Mouse (Mus musculus) hindbrain, postnatal 0 days (tissue): ENCODE data around the gene Fgf14. TPM values are rescaled to one million over a fixed set of nuclear protein-coding genes. Genes with fewer than 3 reads are reported as not detected.

ENCODE experiments used
- ATAC-seq: fragments of 200-750 bp; cut with Nextera tagmentation; 2 replicates; pipeline ENCODE4 v1.8.0; 2017; ENCODE audit warnings: mild to moderate bottlenecking, moderate TSS enrichment, moderate library complexity
- DNase-seq: peaks from one replicate; pipeline ENCODE4 v3.0.0-alpha.2; 2015; ENCODE audit warnings: low spot score
- H3K27ac ChIP-seq: fragments of 300-500 bp; sonication (generic); 2 replicates; pipeline ENCODE4 v1.5.1; 2014; ENCODE audit warnings: mild to moderate bottlenecking
- H3K27me3 ChIP-seq: fragments of 300-500 bp; sonication (generic); 2 replicates; pipeline ENCODE4 v1.6.1; 2014; ENCODE audit warnings: low read length, mixed read lengths; ENCODE audit not compliant: insufficient read depth
- H3K36me3 ChIP-seq: fragments of 300-500 bp; sonication (generic); 2 replicates; pipeline ENCODE4 v1.6.1; 2014; ENCODE audit warnings: low read length, mixed read lengths; ENCODE audit not compliant: insufficient read depth
- H3K4me1 ChIP-seq: fragments of 300-500 bp; sonication (generic); 2 replicates; pipeline ENCODE4 v1.6.1; 2014; ENCODE audit warnings: antibody characterized with exemption, low read length, mixed read lengths; ENCODE audit not compliant: insufficient read depth
- H3K4me2 ChIP-seq: fragments of 300-500 bp; sonication (generic); 2 replicates; pipeline ENCODE4 v1.6.1; 2014; ENCODE audit warnings: low read depth, mild to moderate bottlenecking, low read length, moderate library complexity, mixed read lengths
- H3K4me3 ChIP-seq: fragments of 300-500 bp; sonication (generic); 2 replicates; pipeline ENCODE4 v1.5.1; 2014; ENCODE audit warnings: low read length
- H3K9ac ChIP-seq: fragments of 300-500 bp; sonication (generic); replicated peaks from 2 replicates; pipeline ENCODE4 v1.6.1; 2014; ENCODE audit warnings: mild to moderate bottlenecking, low read length, moderate library complexity, mixed read lengths
- H3K9me3 ChIP-seq: fragments of 300-500 bp; sonication (generic); 2 replicates; pipeline ENCODE4 v1.6.1; 2016; ENCODE audit warnings: low read length, mixed read lengths
- CTCF ChIP-seq: IDR thresholded peaks from 2 replicates; pipeline ENCODE4 v1.5.1; 2016; ENCODE audit warnings: antibody characterized with exemption, control low read depth, low read depth
- WGBS: fragments of 180-500 bp; shearing (Covaris S2); extraction: QIAGEN DNeasy Blood & Tissue Kit; methylation state at CpG from one replicate; pipeline ENCODE4 v1.1.7; 2014; 5-methylcytosine and 5-hydroxymethylcytosine counted together
- polyA plus RNA-seq: library from polyadenylated mRNA; unstranded; fragments of >200 nt; fragmentation: Nextera tagmentation; extraction: Ambion mirVana; gene quantifications from 2 replicates; pipeline ENCODE4 v1.2.1, GENCODE M21; 2015
- total RNA-seq: library from RNA; depleted of rRNA; stranded (reverse); fragments of >200 nt; gene quantifications from 2 replicates; pipeline ENCODE4 v1.2.3, GENCODE M21; 2014

Fgf14 gene
- total and polyA plus RNA-seq, 2 experiments from 2014 or later, result 32.5 to 41.0 TPM

DNA sequence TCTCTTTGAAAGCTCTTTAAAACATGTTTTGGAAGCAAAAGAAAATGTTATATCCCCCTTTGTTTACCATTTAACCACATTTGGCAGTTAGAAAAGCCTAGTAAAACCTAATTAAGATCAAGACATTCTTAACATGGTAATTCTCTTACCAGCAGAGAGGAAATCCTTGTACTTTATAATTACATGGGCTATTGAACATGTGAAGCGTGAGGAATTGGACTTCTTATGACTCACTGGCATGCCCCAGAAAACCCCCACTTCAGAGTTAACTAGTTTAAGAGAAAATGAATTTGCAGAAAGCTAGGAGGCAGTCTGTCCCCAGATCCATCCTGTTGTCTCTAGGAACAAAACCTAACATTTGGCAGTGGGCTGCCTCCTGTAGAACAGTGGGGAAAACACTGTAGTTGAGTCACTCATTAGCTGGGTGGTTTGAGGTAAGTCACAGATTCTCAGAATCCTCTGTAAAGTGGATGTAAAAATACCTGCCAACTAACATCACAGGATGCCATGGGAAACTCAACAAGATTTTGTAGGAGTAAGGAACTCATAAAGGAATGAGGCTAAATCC lies 513.2 kb downstream of the Fgf14 start:
- no peak for TF ChIP-seq CTCF
- 50% methylated on average over 1 of the region's 1 CpGs for WGBS
- no peak for DNase-seq

GRCm38 (mm10) chr14:124147378-124147777 lies 529.5 kb downstream of the Fgf14 start:
- ATAC-seq (no peak), DNase-seq (no peak)
- no peaks in the 10 kb centered on the region for H3K9me3 ChIP-seq
- H3K27me3 ChIP-seq, result no peaks in the 10 kb centered on the region
- no peak overlapping the region for H3K27ac ChIP-seq
- H3K9ac ChIP-seq, result no peak overlapping the region
- no peak overlapping the region for H3K4me2 ChIP-seq
- H3K36me3 ChIP-seq, result no peaks in the 10 kb centered on the region
- TF ChIP-seq CTCF, result 0 out of 2 replicates have a peak, but pooled peaks have one; percentile 10
- no peaks in the 10 kb centered on the region for H3K4me1 ChIP-seq
- no peak overlapping the region for H3K4me3 ChIP-seq

More for the DNA sequence above, 513.2 kb downstream of the Fgf14 start:
- Histone ChIP-seq H3K27ac (no peak overlapping the region), H3K9ac (no peak overlapping the region), H3K4me1 (no peaks in the 10 kb centered on the region), H3K9me3 (no peaks in the 10 kb centered on the region), H3K4me2 (no peak overlapping the region), H3K36me3 (no peaks in the 10 kb centered on the region), H3K4me3 (no peak overlapping the region), H3K27me3 (no peaks in the 10 kb centered on the region)
- no peak for ATAC-seq

DNA sequence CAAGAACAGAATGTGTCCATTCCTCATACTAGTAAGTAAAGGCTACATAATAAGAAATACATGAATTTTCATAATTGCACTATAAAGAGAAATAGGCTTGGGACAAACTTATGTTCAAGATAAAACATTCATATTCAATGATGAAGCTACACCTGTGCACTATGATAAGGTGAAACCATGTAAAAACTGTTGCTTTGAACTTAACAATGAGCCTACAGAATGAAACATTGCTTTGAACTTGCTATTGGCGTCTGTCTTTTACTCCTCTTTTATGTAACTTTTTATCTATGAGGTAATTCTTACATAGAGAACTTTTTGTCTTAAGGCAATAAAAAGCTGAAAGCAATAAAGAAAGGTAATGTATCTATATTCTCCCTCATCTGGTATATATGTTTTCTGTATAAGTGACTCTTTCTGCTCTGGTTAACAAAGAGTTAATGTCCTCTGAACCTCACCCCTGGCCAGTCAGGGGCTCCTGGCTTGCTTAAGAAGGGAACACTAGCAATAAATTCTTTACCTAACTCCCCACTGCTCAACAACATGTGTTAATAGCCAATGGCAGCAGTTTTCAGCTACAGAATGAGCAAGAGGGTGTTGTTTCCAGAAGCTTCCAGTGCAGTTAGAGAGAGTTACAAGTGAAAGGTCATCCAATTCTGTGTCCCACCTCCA lies 569.6 kb downstream of the Fgf14 start:
- Histone ChIP-seq H3K4me3 (no peak overlapping the region), H3K4me1 (no peaks in the 10 kb centered on the region), H3K36me3 (no peaks in the 10 kb centered on the region), H3K27ac (no peak overlapping the region), H3K4me2 (no peak overlapping the region), H3K9me3 (no peaks in the 10 kb centered on the region), H3K9ac (no peak overlapping the region), H3K27me3 (no peaks in the 10 kb centered on the region)
- DNase-seq (no peak), ATAC-seq (no peak)
- TF ChIP-seq CTCF, result no peak
- 90% methylated on average over 1 of the region's 1 CpGs for WGBS

- no peaks in the 10 kb centered on the region for H3K9me3 ChIP-seq
- no peaks in the 10 kb centered on the region for H3K4me1 ChIP-seq
- DNase-seq (no peak), ATAC-seq (no peak)
- no peak overlapping the region for H3K27ac ChIP-seq
- H3K4me3 ChIP-seq, result no peak overlapping the region
- no peak overlapping the region for H3K9ac ChIP-seq
- no peak for TF ChIP-seq CTCF
- H3K27me3 ChIP-seq, result no peaks in the 10 kb centered on the region
- no peak overlapping the region for H3K4me2 ChIP-seq
- H3K36me3 ChIP-seq, result no peaks in the 10 kb centered on the region
These were observed 593.8 kb downstream of the Fgf14 start for GRCm38 (mm10) chr14:124083126-124083525.

DNA sequence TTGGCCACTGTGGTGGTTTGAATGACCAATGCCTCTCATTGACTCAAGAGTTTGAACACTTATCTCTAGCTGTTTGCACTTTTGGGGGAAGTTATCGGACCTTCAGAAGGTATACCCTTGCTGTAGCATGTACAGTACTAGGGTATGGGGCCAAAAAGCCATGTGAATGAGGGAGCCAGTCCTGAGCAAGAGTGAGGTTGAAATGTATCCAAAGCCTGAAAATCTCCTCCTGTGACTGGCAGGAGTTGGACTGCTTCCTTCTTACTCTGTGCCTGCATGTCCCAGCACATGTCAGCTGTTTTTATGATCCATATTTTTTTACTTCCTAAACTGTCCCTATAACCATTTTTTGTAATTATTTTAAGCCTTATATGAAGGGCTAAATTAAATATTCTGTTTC lies 632.9 kb downstream of the Fgf14 start:
- DNase-seq (peak; percentile 4), ATAC-seq (no peak)
- H3K4me3 ChIP-seq, result no peak overlapping the region
- H3K9me3 ChIP-seq, result no peaks in the 10 kb centered on the region
- H3K36me3 ChIP-seq, result no peaks in the 10 kb centered on the region
- H3K27ac ChIP-seq, result no peak overlapping the region
- H3K27me3 ChIP-seq, result no peaks in the 10 kb centered on the region
- 88% methylated on average over 1 of the region's 1 CpGs for WGBS
- no peaks in the 10 kb centered on the region for H3K4me1 ChIP-seq
- TF ChIP-seq CTCF, result no peak
- H3K9ac ChIP-seq, result no peak overlapping the region
- no peak overlapping the region for H3K4me2 ChIP-seq

DNA sequence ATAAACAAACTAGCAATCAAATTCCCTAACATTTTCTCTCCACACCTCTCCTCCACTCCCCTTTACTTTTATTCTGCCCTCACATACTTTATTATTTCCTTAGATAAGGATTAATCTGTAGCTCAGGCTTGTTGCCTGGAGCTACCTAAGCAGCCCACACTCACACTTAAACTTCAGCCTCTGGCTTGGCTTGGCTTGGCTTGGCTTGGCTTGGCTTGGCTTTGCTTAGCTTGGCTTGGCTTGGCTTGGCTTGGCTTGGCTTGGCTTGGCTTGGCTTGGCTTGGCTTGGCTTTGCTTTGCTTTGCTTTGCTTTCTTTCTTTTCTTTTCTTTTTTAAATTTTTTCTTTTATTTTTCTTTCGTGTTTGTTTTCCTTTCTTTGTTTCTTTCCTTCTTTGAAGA lies 636.3 kb downstream of the Fgf14 start:
- WGBS, result 59% methylated on average over 1 of the region's 1 CpGs
- no peak for TF ChIP-seq CTCF
- no peak for ATAC-seq
- Histone ChIP-seq H3K4me3 (no peak overlapping the region), H3K27me3 (no peaks in the 10 kb centered on the region), H3K36me3 (no peaks in the 10 kb centered on the region), H3K9me3 (no peaks in the 10 kb centered on the region), H3K27ac (no peak overlapping the region), H3K4me2 (no peak overlapping the region), H3K9ac (no peak overlapping the region), H3K4me1 (no peaks in the 10 kb centered on the region)
- DNase-seq, result no peak

- Histone ChIP-seq H3K9ac (no peak overlapping the region), H3K27me3 (no peaks in the 10 kb centered on the region), H3K4me1 (no peaks in the 10 kb centered on the region), H3K36me3 (no peaks in the 10 kb centered on the region), H3K27ac (no peak overlapping the region), H3K9me3 (no peaks in the 10 kb centered on the region), H3K4me2 (no peak overlapping the region), H3K4me3 (no peak overlapping the region)
- 44% methylated on average over 4 of the region's 4 CpGs for WGBS
- no peak for TF ChIP-seq CTCF
- ATAC-seq, result no peak
- no peak for DNase-seq
These were observed 639.5 kb downstream of the Fgf14 start for GRCm38 (mm10) chr14:124037434-124037833.
